Mouse (Mus musculus) ovary, adult 18-20 months (tissue): ENCODE results near the gene Smg6.
"Not testable (repeated sequence)": the region's sequence is repeated elsewhere in the genome, so short reads cannot be mapped to it uniquely, and the experiment has no call there.

Experiments used
- DNase-seq: peaks from one replicate; pipeline ENCODE4 v3.0.0; 2022; ENCODE audit warnings: low spot score, mixed read lengths

The Smg6 gene

DNA sequence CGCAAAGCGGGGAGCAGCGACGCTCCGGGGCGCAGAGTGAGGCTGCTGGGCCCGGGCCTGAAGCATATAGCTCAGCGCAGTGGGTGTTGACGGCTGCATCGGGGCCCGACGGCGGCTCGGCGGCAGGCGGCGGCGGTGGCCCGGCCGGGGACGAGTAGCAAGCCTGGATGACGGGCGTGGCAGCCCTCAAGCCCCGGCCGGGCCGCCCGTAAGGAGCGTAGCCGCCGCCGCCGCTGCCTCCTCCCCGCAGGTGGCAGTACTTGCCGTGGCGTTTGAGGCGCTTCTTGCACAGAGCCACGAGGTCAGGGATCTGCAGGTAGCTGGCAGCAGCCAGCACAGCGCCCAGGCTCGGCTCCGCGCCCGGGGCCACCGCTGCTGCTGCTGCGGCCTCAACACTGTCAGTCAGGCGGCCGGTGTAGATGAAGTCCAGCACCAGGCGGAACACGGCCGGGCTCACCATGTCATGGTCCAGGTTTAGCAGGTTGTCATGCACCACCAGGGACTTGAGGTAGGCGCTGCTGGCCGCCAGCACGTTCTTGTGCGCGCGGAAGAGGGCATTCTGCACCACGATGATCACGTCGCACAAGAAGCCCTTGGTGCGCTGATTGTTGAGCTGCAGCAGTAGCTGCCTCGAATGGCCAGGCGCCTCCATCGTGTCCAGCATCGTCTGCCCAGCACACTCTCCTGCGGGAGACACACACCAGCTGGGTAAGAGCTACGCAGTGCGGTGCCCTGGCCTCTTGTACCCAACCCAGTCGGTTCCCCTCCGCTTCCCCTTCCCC, 241.4 kb downstream of the Smg6 start:
- no peak for DNase-seq

DNA sequence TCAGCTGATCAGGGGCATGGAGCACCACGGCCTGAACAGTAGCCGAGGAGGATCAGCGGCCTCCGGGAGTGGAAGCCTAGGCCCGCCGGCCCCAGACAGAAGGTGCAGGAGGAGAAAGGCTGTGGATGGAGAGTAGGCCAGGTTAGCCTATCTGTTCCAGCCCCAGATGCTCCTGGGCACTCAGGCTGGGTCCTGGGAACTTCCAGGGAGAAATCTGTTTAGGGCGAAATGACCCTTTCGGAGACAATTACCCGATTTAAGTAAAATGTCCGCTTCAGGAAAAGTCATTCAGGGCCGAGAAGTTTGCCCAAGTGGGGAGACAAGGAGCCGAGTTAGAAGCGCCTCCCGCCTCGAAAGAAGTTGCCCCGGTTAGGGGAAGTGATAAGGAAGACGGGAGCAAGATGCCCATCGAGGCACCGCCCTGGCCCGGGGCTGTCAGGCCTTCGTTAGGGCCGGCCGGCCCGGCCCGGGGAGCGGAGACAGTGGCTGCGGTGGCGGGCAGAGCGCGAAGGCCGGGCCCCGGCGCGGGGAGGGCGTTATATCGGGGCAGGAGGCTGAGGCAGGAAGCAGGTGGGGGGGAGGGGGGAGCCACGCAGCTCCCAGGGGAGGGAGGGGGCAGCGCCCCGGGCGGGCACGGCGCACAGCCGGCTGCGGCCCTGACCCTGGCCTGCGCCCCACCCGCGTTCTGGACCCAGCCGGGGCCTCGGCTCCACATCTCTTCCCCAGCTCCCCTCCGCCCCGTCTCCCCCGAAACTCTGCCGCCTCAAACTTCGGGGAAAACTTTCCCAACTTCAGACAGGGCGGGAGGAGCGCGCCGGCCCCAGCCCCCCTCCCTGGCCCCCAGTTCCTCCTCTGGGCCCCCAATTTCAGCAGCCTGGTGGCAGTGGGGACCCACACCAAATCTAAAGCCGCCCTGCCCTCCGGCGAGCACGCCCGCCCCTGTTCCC, 242.3 kb downstream of the Smg6 start:
- no peak for DNase-seq

DNA sequence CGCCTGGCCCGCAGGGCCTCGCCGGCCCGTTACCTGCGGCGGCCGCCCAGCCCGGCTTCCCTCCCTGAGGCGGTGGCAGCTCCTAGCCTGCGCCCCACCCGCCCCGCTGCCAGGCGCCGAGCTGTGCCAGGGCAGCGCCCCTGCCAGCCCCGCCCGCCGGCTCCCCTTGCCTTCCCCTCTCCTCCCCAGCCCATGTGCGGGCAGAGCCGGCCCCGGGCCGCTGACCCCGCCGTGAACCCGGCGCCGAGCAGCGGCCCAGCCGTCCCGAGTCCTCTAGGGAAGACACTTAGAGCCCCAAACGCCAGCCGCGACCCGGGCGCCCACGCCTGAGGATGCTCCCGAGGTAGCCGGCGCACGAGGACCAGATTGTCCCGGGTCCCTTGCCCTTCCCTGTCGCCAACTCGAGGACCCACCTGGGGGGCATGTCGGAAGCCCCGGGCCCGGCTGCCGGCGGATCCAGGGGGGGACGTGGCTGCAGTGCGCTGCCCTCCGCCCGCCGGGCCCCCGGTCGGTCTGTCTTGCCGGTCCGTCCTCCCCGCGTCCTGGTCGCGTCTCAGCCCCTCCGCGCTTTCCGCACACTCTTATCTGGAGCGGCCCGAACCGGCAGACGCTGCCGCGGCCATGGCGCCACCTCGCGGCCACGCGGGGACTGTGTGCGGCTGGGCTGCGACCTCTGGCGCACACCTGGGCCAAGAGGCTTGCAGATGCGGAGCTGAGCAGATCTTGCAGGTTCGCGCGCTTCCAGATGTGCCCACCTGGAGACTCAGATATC, 243.2 kb downstream of the Smg6 start:
- peak; percentile 65 for DNase-seq

DNA sequence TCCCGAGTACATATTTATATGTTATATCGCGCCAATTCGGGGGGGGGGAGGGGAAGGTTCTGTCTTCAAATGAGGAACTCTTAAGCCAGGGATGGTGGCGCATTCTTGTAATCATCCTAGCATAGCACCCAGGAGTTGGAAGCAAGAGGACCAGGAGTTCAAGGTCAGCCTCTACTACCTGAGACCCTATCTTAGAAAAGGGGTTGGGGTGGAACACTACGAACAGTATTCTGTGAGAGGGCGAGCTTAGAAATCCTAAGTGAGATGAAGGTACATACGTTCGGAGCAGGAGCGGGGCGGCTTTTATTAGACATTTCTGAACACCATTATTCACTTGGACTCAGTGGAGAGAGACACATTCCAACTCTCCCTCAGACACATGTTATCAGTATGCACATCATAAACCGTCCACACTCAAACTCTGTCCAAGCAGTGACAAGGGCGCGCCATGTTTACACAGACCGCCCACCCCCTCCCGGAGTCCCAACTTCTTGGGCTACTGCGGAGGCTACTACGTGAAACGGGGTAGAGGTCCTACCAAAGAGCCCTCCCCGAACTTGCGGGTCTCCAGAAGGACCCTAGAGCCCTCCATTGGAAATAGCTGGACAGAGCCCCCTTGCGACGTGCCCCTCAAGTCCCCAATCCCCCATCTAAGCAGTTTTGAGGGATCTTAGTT, 243.9 kb downstream of the Smg6 start, which contains the start of gene Hic1:
Gene Hic1, minus strand, starts transcription at position 115 of the 676 bp plus-strand sequence.
- DNase-seq, result no peak

DNA sequence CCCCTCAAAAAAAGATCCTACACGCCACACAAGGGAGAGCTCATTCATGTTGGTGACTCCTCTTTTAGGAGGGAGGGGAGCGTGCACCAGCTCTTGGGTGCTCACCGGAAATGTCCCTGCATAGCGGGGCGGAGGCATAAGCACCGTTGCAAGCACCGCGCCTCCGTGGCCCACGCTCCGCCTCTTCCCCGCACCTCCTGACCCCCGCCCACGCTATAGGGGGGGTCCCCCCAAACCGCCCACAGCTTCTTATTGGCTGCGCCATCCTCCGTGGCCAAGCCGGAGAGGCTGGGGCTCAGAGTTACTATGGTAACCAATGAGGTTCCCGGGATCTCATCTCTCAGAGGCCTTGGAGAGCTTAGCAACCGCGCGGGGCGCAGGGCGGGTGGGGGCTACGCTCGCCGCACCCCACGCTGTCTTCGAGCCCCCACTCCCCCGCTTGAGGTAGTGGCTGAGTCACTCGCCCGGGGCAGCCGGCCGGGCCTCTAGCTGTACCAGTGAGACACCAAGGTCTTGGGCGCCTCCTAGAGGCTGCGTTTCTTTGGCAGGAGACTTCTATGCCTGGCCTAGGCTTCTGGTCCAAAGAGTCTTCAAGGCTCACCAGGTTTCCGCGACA, 244.6 kb downstream of the Smg6 start:
- peak; percentile 94 for DNase-seq

DNA sequence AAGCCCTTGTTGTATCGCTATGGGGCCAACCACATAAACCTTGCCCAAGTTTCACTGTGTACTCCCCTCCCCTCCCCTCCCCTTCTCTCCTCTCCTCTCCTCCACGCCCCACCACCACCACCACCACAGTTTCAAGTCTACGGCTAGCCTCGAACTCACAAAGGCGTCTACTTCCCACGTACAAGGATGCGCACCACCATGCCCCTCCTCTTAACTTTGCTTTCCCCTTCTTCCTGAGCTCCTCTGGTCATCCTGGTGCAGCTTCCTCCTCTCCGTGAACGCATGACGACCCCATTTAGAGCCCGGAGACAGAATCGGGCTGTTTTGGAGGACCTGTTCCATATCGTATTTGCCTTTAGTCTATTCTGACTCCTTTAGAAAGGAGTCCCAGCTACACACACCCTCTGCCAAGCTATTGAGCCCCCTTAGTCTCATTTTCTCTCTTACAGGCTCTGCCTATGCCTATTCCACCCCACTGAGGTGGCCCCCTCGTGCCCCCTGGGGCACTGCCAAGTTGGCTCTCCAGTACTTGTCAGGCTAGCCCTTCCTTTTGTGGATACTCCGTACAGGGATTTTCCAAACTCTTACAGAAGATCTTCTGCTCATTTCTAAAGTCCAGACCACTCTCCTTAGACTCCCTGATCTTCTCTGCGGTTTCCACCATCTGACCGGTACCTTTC, 245.7 kb downstream of the Smg6 start:
- DNase-seq, result no peak

DNA sequence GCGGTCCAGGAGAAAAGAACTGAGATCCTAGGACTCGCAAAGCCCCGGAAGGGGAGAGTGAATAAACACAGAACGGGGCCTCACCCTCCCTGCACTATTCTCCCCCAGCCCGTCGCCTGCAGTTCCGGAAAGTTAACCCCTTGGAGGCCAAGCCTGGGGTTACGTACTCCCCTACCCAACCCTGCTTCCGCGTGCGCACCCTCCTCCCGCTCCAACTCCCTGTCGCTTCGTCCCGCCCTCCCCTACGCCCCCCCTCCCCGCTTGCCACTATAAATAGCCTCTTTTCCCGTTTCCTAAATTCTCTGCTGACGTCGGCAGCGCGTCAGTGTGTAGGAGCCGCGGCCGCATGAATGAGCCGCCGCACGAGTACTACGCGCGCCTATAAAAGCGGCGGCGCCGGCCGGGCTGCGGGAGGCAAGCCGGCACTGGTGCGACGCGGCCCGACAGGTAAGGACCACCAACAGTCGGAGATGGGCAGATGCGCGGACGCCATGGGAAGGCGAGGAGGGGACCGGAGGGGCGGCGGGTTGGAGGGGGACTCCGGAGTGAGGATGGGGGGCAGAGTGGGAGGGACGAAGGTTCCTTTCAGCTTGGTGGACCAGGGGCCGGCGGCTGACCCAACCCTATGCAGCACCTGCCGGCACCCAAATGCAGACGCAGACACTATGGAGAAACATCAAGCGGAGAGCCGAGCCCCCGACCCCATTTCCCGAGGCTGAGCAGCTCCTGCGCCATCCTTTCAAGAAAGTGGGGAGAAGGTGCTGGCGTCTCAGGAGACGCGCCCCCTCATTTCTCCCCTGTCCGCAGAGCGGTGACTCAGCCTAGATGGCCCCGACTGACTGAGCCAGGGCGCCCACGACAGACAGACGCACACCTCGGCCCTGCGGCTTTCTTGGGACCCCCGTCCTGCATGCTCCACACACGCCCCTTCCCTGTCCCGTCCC, 246.8 kb downstream of the Smg6 start:
- DNase-seq, result no peak

DNA sequence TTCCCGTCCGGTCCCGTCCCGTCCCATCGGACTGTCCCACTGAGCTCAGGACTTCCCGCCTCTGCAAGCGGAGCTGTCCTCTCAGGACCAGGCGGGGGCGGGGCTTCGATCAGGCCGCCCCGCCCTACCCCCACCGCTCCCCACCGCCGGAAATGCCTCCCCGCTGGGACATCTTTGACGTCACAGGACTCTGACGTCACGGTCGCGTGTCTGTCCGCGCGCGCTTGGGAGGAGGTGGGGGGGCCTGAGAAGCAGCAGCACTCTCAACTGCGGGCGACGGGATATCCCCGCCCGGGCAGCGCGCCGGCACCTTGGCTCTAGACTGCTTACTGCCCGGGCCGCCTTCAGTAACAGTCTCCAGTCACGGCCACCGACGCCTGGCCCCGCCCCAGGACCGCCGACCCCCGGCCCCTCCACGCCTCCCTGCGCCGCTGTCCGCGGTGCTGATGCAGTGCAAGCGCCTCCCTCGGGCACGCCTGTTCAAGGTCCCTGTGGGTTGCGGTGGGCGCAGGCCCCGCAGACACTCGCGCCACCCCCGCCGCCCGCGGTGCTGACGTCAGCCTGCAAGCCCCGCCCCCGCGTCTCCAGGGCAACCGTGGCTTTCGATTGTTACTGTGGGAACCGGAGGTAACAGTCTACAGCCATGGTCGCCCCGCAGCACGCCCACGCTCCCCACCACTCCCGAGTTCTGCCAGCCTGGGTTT, 247.6 kb downstream of the Smg6 start:
- DNase-seq, result peak; percentile 85

DNA sequence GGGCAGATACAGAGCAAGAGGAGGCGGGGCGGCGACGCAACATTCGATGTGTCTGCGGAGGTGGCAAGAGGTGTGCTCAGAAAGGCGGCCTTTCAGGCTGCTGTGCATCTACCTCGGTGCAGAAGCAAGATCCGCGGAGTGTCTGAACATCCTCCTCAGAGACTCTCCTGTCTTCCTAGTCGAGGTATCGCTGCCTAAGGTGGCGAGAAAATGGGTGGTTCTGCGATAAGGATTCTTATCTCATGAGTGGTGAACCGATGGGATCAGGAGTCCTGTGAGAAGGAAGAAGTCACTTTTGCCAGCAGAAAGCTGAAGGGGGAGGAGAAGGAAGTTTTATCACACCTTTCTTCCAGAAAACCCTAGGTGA, 248.2 kb downstream of the Smg6 start:
- DNase-seq, result no peak

DNA sequence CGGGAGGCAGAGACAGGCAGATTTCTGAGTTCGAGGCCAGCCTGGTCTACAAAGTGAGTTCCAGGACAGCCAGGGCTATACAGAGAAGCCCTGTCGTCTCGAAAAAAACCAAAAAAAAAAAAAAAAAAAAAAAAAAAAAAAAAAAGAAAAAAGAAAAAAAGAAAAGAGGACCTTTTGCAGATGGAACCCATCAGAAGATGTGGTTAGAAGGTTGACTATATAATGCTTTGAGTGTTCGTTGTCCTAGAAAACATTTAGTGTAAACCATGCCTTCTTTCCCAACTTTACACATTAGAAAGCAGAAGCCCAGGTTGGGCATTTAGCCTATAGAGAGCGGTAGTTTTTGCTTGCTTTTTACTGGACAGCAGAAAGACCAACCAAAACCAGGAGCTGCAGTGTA, 249.0 kb downstream of the Smg6 start:
- DNase-seq, result not testable (repeated sequence)

DNA sequence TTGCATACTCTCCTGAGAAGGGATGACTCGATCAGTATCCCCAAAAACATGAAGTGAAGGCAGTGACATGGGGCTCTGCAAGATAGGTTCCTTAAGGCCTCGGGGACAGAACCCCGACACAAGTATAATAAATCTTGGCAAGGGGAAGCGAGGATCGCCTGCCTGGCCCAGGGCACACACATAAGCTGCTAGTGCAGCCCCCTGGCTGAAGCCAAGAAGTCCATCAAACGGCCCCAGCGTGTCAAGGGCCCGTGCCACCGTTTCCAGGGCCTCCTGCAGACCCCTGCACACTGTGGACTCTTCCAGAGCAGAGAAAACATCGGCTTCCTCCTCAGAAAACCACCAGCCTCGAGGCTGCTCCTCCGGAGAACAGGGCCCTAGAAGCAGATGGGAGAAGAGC, 252.4 kb downstream of the Smg6 start:
- no peak for DNase-seq

DNA sequence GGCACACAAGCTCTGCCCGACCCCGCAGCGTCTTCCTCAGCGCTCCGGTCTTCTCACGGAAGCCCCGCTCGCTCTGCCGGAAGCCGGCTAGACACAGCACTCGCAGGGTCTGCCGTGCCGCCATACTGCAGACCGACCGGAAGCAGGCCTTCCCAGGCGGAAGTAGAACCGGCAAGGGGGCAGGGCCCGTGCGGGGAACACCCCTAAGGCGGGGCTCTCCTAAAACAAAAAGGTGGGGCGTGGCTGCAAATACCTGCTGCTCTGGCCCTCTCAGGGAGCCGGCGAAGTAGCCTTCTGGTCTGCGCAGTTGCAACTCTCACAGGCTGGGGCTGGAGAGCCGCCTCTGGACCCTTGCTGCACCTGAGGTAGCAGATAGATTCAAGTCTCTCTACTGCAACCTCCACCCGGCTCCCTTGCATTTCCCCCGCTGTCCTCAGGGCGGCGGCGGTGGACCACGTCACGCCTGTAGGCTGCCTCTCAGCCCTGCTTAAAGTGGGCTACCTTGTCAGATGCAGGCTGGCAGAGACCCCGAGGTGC, 253.1 kb downstream of the Smg6 start, which contains the start of gene Ovca2:
Gene Ovca2, minus strand, starts transcription at position 164 of the 537 bp plus-strand sequence.
- peak; percentile 85 for DNase-seq

DNA sequence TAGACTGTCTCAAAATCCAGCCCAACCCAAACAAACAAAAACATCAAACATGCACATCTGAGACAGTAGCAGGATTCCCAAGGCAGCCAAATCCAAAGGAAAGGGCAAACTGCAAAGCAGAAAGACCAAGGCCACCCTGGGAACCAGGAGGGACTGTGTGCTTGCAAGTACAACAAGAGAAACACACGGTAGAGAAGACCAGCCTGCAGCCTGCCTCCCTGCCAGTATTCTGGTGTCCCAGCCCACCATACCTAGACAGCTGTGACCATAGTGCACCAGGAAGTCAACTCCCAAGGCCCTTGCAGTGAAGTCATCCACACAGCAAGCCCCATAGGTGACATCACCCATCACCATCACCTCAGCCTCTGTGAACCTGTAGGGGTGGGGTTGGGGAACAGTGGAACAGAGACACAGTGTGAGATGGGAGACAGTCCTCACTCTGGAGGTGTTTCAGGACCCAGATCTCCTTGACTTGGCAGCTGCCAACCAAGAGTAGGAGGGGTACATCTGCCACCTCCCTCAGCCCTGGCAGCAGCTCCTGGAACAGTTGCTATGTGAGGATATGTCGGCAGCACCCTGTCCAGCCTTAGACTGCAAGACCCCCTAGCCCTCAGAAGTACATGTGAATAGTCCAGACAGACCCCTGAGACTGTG, 258.4 kb downstream of the Smg6 start:
- no peak for DNase-seq

DNA sequence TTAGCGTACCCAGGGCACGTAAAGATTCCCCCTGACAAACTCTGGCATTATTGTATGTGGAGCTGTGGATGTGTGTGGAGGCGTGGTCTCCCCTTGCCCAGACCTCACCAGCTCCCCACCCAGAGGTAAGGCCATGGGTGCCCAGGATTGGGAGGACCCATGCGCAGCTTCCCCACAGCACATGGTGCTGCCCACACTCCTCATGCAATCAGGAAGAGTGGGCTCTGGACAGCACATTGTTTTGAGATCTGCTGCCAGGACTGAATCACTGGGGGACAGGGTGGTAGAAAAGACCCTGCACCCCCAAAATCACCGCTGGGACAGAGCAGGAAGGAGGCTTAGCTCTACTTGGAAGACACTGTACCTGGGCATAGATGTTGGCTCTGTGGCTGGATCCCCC, 258.9 kb downstream of the Smg6 start:
- DNase-seq, result no peak

DNA sequence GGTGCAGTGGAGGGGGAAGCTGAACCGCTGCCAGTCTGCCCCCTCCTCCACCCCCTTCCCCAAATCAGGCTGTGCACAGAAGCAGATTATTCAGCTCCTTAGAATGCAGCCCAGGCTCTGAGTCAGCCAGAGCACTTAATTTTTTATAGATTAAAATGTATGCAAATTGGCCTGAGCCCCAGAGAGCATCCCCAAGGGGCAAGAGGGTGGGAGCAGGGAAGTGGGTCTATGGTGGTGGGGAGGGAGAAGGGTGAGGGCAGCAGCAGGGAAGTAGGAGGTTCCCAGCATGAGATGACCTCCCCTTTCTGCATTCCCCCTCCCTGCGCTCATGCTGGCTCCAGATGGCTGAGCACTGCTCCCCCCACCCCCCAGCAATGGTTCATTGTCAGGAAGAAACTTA, 259.4 kb downstream of the Smg6 start:
- DNase-seq, result no peak

DNA sequence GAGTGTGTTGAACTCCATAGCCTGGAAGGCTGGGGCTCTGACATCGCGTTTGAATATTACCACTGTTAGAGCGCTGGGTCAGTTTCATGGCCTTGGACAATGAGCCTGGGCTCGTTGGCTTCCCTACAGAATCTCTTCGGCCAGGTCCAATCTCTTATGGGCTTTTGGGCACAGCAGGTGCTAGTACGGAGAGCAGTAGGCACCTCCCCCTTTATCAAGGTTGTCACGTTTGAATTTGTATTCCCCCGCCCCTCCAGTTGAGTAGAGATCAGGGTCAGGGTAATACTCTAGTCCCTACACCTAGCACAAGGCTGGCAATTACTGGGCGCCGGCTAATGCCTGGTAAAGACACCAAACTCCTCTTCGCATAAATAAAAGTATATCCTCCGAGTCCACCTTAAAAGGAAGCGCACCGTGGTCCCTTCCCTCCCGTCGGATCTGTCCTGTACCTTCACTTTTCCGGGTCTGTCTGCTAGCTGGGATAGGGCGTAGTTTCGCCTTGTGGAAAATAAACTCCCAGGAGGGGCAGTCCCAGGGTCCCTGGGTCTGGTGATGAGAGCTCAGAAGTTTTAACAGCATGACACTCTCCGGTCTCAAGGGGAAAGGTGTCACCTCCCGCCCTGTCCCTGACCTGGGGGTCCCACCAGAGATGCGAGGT, 264.2 kb downstream of the Smg6 start:
- no peak for DNase-seq

DNA sequence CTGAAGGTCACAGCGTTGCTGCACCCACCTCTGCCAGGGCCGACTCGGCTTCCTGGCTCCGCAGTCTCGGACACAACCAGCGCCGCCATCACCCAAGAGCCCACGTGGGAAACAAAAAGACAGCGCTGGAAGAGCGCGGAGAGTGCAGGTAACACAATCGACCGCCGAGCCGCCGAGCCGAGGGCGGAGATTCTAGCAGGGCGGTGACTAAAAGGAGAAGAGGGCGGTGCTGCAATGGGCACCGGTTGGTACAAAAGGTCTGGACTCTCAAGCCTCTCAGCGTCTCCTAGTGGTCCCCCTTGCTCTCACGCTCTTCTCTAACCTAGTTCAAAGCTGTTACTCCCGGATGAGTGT, 264.7 kb downstream of the Smg6 start:
- DNase-seq, result peak; percentile 81
